Mouse (Mus musculus) lung, adult 2 months (tissue): ENCODE measurements at regions not wholly inside any gene's neighbourhood (a gene's known extent, or its start where the extent isn't known, plus 50 kb on each side); places are given as distances from the start of the nearest gene placed in this dataset.

ENCODE experiments used
- CTCF ChIP-seq: fragments of 200-500 bp; IDR thresholded peaks from 2 replicates; pipeline ENCODE4 v1.5.1; 2011; ENCODE audit warnings: mild to moderate bottlenecking, low read length, control low read depth; ENCODE audit not compliant: insufficient read depth
- POLR2A ChIP-seq: fragments of 200-500 bp; IDR thresholded peaks from 2 replicates; pipeline ENCODE4 v1.6.1; 2011; ENCODE audit warnings: low read depth, mild to moderate bottlenecking, control low read depth, low read length, borderline replicate concordance; ENCODE audit errors: extremely low read depth

DNA sequence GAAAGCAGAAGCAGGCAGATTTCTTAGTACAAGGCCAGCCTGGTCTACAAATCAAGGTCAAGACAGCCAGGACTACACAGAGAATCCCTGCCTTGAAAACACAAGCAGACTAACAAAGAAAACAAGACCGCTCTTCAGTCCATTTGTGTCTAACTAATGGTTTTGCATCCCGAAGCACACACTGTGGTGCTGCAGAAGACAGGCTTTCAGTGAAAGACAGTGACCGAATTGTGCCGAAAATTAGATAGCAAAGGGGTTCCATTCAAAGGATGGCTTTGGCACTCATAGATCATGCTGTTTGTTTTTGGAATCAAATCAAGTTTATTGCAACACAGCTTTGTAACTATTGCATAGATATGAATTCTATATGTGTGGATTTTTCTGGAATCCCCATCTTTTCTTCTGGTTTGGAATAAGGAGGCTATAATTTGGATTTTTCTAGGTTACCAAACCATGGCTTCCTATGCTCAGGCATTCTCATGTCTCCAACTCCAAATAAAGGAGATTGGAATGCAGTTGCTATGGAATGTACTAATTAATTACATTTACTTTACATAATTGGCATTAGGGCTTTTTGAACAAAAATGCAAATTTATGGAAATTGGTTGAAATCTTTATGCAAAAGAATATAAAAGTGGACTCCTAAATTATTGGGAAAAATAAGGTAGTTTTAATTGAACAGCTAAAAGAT lies 364.9 kb downstream of the Ppargc1a start:
- TF ChIP-seq POLR2A, result no peak
- TF ChIP-seq CTCF, result no peak
